Mouse (Mus musculus) forebrain, embryonic 16.5 days (tissue): Measurements from ENCODE around the gene Gpr85. TPM values are rescaled to one million over a fixed set of nuclear protein-coding genes. Genes with fewer than 3 reads are reported as not detected.
"Not testable (repeated sequence)": the region's sequence is repeated elsewhere in the genome, so short reads cannot be mapped to it uniquely, and the experiment has no call there.

Source experiments
- ATAC-seq: fragments of 200-750 bp; cut with Nextera tagmentation; 2 replicates; pipeline ENCODE4 v1.8.0; 2017; ENCODE audit warnings: mild to moderate bottlenecking, moderate library complexity
- H3K27ac ChIP-seq: fragments of 300-500 bp; sonication (generic); 2 replicates; pipeline ENCODE4 v1.5.1; 2014; ENCODE audit warnings: low read length, control low read depth
- H3K27me3 ChIP-seq: fragments of 300-500 bp; sonication (generic); replicated peaks from 2 replicates; pipeline ENCODE4 v1.6.1; 2014; ENCODE audit warnings: low read length; ENCODE audit not compliant: control insufficient read depth, insufficient read depth
- H3K36me3 ChIP-seq: fragments of 300-500 bp; sonication (generic); 2 replicates; pipeline ENCODE4 v1.6.1; 2014; ENCODE audit not compliant: control insufficient read depth, insufficient read depth
- H3K4me1 ChIP-seq: fragments of 300-500 bp; sonication (generic); replicated peaks from 2 replicates; pipeline ENCODE4 v1.6.1; 2014; ENCODE audit warnings: low read length; ENCODE audit not compliant: control insufficient read depth, insufficient read depth
- H3K4me2 ChIP-seq: fragments of 300-500 bp; sonication (generic); 2 replicates; pipeline ENCODE4 v1.6.1; 2014; ENCODE audit warnings: mild to moderate bottlenecking, low read length, control low read depth
- H3K4me3 ChIP-seq: fragments of 300-500 bp; sonication (generic); replicated peaks from 2 replicates; pipeline ENCODE4 v1.5.1; 2014; ENCODE audit warnings: mild to moderate bottlenecking, low read length, control low read depth
- H3K9ac ChIP-seq: fragments of 300-500 bp; sonication (generic); replicated peaks from 2 replicates; pipeline ENCODE4 v1.6.1; 2014; ENCODE audit warnings: low read depth, low read length, control low read depth
- H3K9me3 ChIP-seq: fragments of 300-500 bp; sonication (generic); 2 replicates; pipeline ENCODE4 v1.6.1; 2016; ENCODE audit warnings: low read length; ENCODE audit not compliant: control insufficient read depth
- WGBS: fragments of 180-500 bp; shearing (Covaris S2); extraction: QIAGEN DNeasy Blood & Tissue Kit; methylation state at CpG from one replicate; pipeline ENCODE4 v1.1.7; 2014; 5-methylcytosine and 5-hydroxymethylcytosine counted together
- polyA plus RNA-seq: library from polyadenylated mRNA; unstranded; fragments of >200 nt; fragmentation: Nextera tagmentation; extraction: Ambion mirVana; gene quantifications from 2 replicates; pipeline ENCODE4 v1.2.1, GENCODE M21; 2015

Gpr85 gene
- polyA plus RNA-seq, 1 experiment from 2014 or later: 155 TPM

- WGBS: 88% methylated on average over 6 of the region's 6 CpGs
- H3K27me3 ChIP-seq: no peaks in the 10 kb centered on the region
- no peak overlapping the region for H3K4me2 ChIP-seq
- H3K4me3 ChIP-seq: no peak overlapping the region
- H3K9ac ChIP-seq: no peak overlapping the region
- no peaks in the 10 kb centered on the region for H3K36me3 ChIP-seq
- no peak overlapping the region for H3K27ac ChIP-seq
- H3K9me3 ChIP-seq: no peaks in the 10 kb centered on the region
- no peaks in the 10 kb centered on the region for H3K4me1 ChIP-seq
- no peak for ATAC-seq
These were observed 20.3 kb upstream of the Gpr85 start for GRCm38 (mm10) chr6:13859877-13860585.

- Histone ChIP-seq H3K9ac (no peak overlapping the region), H3K27ac (no peak overlapping the region), H3K36me3 (no peaks in the 10 kb centered on the region), H3K4me1 (no peaks in the 10 kb centered on the region), H3K4me2 (no peak overlapping the region), H3K27me3 (no peaks in the 10 kb centered on the region), H3K9me3 (no peaks in the 10 kb centered on the region), H3K4me3 (no peak overlapping the region)
- ATAC-seq: no peak
- WGBS: 18% methylated on average over 10 of the region's 11 CpGs
These were observed 14.5 kb upstream of the Gpr85 start for GRCm38 (mm10) chr6:13854230-13854629.

- Histone ChIP-seq H3K4me2 (no peak overlapping the region), H3K36me3 (no peaks in the 10 kb centered on the region), H3K9me3 (no peaks in the 10 kb centered on the region), H3K4me3 (no peak overlapping the region), H3K27me3 (no peaks in the 10 kb centered on the region), H3K4me1 (no peaks in the 10 kb centered on the region), H3K27ac (no peak overlapping the region), H3K9ac (no peak overlapping the region)
- WGBS: 61% methylated on average over 4 of the region's 4 CpGs
- no peak for ATAC-seq
These were observed 13.5 kb upstream of the Gpr85 start for GRCm38 (mm10) chr6:13853244-13853643.

DNA sequence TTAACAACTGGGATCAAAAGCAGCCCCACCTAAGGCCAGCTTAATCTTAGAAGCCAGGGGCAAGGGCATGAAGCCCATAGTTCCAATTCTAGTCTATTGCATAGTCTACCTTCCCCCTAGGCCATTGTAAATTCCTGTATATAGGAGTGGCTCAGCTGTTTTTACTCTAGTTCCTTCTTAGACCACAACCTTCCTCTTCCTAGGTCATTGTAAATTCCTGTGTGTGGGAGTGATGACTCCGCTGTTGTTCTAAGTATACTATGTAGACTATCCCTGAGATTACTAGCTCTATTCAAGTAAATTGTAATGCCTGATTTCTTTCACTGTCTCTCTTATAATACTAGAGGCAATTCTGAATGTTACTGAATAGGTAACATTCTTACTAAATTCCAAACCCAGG, 6.3 kb upstream of the Gpr85 start:
- H3K9ac ChIP-seq, H3K4me2 ChIP-seq, H3K36me3 ChIP-seq, H3K9me3 ChIP-seq, H3K27ac ChIP-seq, H3K4me1 ChIP-seq, ATAC-seq, H3K4me3 ChIP-seq, H3K27me3 ChIP-seq: not testable (repeated sequence)
- WGBS: 100% methylated on average over 1 of the region's 1 CpGs

DNA sequence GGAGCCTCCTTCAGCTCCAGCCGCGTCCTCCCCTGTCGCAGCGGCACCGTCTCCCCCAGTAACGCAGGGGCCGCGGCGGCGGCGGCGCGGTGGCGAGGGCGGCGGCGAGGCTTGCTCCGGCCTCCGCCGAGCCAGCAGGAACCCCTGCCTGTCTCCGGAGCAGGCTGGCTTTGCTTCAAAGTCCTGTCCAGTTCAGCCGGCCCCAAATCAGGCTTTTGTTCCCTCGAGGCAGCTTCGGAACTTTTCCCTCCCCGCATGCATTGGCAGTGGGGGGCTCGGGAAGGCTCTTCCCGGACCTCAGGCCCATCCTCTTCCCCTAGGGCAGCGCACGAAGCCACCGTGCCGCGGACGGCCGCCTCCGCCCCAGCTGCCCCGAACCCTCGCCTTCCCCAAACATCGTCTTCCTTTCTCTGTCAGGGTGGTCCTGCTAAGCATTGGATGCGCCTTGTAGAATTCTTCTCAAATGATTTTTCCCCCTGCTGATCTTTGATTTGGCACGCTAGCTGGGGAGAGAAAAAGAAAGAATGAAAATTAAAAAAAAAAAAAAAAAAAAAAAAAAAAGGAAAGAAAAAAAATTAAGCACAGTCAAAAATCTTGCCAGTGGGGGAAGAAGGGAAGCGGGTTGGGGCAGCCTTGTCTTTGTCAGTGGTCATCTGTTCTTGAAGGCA, 931 bp downstream of the Gpr85 start:
- WGBS: under 1% methylated on average over 41 of the region's 41 CpGs
- Histone ChIP-seq H3K27ac (peak overlapping the region; percentile 100), H3K4me1 (peaks cover 11% of the 10 kb centered on the region), H3K4me2 (peak overlapping the region; percentile 88), H3K27me3 (no peaks in the 10 kb centered on the region), H3K36me3 (no peaks in the 10 kb centered on the region), H3K9ac (peak overlapping the region; percentile 99), H3K9me3 (no peaks in the 10 kb centered on the region), H3K4me3 (peak overlapping the region; percentile 79)
- ATAC-seq: peak; percentile 93

DNA sequence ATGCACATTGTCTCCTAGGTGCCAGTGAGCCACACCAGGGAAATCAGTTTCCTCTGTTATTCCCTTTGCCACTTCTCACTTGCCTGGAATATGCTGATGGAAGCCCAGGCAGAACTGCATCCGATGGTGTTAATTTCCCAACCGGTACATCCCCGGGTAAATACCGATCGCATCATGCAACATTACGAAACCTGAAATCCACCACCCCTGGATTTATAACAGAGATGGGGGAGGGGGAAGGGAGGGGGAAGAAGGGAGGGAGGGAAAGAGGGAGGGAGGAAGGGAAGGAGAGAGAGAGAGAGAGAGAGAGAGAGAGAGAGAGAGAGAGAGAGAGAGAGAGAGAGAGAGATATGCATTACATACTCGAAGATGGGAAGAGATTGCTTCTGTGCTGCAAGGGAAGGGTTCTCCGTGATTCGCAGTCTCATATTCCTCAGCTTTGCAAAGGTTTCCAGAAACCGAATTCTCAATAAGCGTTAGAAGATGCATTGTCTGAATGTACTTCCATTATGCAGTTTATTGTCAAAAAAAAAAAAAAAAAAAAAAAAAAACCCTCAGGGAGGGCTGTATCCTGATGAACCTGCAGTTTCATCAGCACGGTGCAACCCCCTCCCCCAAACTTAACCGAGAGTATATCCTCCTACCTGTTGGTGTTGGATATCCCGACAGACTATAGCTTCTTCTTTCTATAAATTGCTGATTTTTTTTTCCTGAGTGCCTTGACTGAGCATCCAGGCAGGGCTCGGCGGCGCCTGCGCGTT, 1.6 kb downstream of the Gpr85 start:
- peak overlapping the region; percentile 88 for H3K4me2 ChIP-seq
- peak overlapping the region; percentile 99 for H3K9ac ChIP-seq
- H3K9me3 ChIP-seq: no peaks in the 10 kb centered on the region
- no peaks in the 10 kb centered on the region for H3K27me3 ChIP-seq
- no peaks in the 10 kb centered on the region for H3K36me3 ChIP-seq
- H3K4me3 ChIP-seq: peak overlapping the region; percentile 79
- H3K27ac ChIP-seq: peak overlapping the region; percentile 100
- WGBS: 0% methylated on average over 19 of the region's 19 CpGs
- ATAC-seq: peak; percentile 24
- H3K4me1 ChIP-seq: peaks cover 15% of the 10 kb centered on the region

DNA sequence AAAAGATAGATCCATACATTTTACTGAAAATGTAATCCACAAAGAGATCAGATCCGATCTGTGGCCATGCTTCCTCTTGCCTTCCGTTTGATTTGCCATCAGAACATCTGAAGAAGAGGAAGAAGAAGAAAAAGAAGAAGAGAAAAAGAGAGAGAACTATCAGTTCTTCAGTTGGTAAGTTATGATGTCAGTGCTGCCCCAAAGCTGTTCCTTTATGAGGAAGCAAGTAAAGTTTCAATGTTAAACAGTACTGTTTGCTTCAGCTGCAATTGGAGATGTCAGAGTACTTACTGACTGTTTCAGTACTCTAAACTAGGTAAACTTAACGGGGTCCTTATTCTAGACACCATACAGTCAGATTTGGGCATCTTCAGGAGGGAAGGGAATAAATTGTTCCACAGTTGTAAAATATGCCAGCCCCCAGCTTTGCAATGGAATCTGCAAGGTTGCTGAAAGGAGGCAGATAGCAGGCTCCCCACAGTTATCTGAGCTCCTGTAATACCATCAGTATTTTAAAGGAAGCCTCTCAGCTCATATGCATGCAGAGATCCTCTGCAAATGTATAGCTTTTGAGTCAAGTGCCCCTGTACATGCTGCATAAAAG, 2.7 kb downstream of the Gpr85 start:
- H3K36me3 ChIP-seq: no peaks in the 10 kb centered on the region
- ATAC-seq: no peak

GRCm38 (mm10) chr6:13835720-13836665, 3.7 kb downstream of the Gpr85 start:
- ATAC-seq: peak; percentile 18
- Histone ChIP-seq H3K27ac (peak overlapping the region; percentile 100), H3K4me2 (peak overlapping the region; percentile 88), H3K4me3 (peak overlapping the region; percentile 79), H3K27me3 (no peaks in the 10 kb centered on the region), H3K4me1 (peaks cover 21% of the 10 kb centered on the region), H3K36me3 (no peaks in the 10 kb centered on the region), H3K9ac (peak overlapping the region; percentile 99), H3K9me3 (no peaks in the 10 kb centered on the region)
- 37% methylated on average over 17 of the region's 17 CpGs for WGBS

More for the DNA sequence above, 2.7 kb downstream of the Gpr85 start:
- H3K27me3 ChIP-seq: no peaks in the 10 kb centered on the region
- peak overlapping the region; percentile 88 for H3K4me2 ChIP-seq
- H3K4me1 ChIP-seq: peaks cover 20% of the 10 kb centered on the region
- H3K4me3 ChIP-seq: peak overlapping the region; percentile 79
- peak overlapping the region; percentile 100 for H3K27ac ChIP-seq
- no peaks in the 10 kb centered on the region for H3K9me3 ChIP-seq
- H3K9ac ChIP-seq: peak overlapping the region; percentile 99
- WGBS: 66% methylated on average over 3 of the region's 3 CpGs
